Mouse (Mus musculus): ENCODE measurements around the gene Itih3.

Itih3 gene

GRCm38 (mm10) chr14:30902628-30903027 is 20.9 kb downstream of the Itih3 start:
- DNase-seq (ENCODE audit: extremely low spot score) = no peak

- DNase-seq (ENCODE audit: extremely low spot score) = no peak
Observed at GRCm38 (mm10) chr14:30899972-30900371, 23.6 kb downstream of the Itih3 start.

DNA sequence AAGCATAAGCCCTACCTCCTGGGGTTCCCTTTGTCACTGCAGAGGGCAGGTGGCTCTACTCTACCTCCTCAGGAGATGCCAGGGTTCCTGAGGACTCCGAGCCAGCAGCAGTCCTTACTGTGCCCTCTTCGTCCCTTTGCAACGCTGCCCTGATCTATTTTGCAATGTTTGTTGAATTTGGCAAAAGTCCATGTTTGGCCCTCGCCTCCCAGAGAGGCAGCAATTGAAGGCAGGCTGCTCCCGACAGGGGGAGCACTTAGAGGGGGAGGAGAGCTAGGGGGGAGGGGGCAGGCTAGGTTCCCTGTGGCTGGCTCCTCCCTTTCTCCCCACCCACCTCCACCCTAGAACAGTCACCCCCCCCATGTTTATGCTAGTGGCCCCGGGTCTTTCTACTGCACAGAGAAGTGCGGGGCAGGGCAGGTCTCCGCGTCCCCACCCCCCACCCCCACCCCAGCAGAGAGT is 35.3 kb downstream of the Itih3 start:
- DNase-seq (ENCODE audit: extremely low spot score) = no peak

DNA sequence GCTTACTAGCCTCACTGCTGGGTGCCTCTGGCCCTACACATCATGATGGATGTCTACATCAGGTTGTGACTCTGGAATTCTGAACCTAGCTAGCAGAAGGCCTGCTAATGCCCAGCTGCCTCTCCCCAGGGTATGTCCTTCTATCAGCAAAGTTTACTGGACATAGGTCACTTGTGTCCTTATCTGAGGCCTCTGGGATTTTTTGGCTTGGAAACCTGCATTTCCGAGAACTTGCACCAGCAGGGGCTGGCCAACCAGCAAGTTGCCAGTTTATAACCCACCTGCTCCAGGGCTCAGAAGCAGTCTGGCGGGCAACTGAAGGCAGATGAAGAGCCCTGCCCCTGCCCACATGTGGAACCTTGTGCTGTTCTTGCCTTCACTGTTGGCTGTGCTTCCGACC is 37.4 kb downstream of the Itih3 start, which contains the start of gene Itih4:
Gene Itih4 (plus strand): TSS at position 273 of the 400 bp plus-strand sequence.
- DNase-seq (ENCODE audit: extremely low spot score) = no peak

- no peak for DNase-seq (ENCODE audit: extremely low spot score)
Observed at GRCm38 (mm10) chr14:30885298-30885697, 38.3 kb downstream of the Itih3 start.

DNA sequence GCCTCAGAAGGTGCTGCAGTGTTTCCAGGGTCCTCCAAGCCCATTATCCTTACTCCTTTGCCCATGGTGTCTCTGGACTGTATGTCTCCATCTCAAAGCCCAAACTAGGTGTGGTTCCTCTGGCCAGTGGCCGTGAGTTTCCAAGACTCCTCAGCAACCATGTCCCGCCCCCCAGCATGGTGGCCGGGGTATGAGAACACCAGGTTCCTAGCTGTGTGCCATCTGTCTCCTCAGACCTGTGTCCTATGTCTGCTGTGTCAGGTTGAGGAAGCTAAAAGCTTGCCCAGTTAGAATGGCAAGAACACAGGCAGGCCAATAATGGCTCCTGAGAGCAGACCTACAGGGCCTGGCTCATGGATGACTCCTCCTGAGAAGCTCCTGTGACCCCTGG is 41.8 kb downstream of the Itih3 start:
- no peak for DNase-seq (ENCODE audit: extremely low spot score)

DNA sequence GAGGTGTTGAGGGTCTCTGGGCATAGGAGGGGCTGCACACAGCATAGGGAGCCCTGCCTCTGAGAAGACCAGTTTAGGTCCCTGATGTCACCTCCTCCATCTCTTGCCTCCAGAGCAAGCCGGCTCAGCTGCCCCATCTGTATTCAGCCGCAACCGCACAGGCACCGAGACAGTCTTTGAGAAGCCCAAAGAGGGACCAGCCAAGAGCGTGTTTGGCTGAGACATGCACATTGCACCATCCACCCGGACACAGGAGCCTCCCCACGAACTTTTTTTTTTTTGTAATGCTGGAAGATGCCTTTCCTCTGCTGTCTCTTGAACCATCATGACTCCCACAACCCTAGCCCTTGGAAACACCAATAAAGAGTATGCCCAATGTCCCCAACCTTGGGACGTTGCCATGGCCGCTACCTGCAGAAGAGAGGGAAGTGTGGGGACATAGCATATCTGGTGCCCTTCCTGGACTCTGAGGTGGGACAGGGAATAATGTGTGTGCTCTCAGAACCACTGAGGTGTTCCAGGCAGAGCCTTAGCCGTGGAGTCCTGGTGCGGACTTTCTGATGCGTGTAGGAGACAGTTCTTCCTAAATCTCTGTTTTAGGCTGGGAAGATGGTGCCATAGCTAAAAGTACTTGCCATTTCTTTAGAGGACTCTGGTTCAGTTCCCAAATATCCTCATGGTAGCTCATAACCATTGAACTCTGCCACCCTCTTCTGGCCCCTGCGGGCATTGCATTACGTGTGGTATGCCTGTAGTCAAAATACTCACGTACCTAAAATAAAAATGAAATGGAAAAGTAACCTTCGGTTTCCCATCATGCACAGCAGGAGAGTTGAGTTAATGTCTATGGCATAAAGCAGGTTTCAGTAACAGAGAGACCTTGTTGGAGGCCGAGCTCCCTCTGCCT is 42.5 kb downstream of the Itih3 start:
- no peak for DNase-seq (ENCODE audit: extremely low spot score)

GRCm38 (mm10) chr14:30880251-30880650 is 43.3 kb downstream of the Itih3 start:
- DNase-seq (ENCODE audit: extremely low spot score) = no peak

GRCm38 (mm10) chr14:30879794-30880193 is 43.8 kb downstream of the Itih3 start:
- no peak for DNase-seq (ENCODE audit: extremely low spot score)

GRCm38 (mm10) chr14:30878958-30879571 is 44.5 kb downstream of the Itih3 start, which contains the start of gene Mustn1:
TSS of gene Mustn1 (plus strand) at chr14:30879200.
- no peak for DNase-seq (ENCODE audit: extremely low spot score)

DNA sequence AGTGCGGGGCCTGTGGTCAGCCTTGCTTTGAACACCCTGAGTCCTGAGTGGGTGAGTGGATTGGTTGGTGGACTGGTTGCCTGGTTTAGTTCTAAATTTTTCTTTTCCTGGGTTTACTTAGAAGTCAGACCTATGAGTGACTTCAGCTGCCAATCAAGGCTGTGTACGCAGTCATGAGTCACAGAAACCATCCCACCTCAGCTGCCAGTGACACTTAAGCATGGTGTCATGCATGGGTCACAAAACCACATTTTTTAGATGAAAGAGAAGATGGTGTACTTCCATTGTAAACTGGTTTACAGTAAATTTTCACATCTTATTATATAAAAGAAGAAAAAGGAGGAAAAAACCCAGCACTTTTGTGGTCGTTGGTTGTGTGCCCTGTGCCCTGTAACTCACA is 45.7 kb downstream of the Itih3 start:
- DNase-seq (ENCODE audit: extremely low spot score) = no peak

GRCm38 (mm10) chr14:30876451-30876850 is 47.1 kb downstream of the Itih3 start:
- no peak for DNase-seq (ENCODE audit: extremely low spot score)

- DNase-seq (ENCODE audit: extremely low spot score) = no peak
Observed at GRCm38 (mm10) chr14:30875955-30876354, 47.6 kb downstream of the Itih3 start.

DNA sequence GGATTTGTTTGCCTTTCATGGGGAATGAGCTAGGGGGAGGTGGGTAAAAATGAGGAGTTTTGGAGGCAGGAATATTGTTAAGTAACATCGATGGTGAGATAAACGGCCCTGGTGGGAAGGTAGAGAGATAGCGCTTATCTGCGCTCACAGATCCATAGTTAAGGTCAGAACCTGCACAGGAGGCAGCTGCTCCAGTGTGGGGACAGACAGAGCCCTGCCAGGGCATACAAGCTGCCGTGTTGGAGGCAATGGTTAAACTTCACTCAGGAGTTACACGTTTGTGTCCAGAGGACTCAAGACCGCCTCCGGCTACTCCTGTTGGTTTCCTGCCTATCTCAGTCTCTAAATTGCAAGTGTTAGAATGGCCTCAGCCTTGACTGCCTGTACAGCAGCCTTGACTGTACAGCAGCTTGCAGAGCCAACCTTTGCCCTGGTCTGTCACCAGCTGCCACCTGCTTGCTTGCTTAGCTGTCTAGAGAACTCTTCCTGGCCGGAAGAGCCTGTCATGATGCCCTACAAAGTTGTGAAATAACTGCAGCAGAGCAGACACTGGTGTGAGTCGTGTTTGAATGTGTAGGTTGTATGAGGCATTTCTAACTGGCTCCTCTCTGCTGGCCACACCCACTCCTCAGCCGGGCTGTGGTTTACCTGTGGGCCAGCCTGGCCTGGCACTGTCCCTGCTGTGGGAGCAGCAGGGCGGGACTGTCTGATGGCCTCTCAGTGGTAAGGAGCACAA is 48.3 kb downstream of the Itih3 start:
- DNase-seq (ENCODE audit: extremely low spot score) = no peak

DNA sequence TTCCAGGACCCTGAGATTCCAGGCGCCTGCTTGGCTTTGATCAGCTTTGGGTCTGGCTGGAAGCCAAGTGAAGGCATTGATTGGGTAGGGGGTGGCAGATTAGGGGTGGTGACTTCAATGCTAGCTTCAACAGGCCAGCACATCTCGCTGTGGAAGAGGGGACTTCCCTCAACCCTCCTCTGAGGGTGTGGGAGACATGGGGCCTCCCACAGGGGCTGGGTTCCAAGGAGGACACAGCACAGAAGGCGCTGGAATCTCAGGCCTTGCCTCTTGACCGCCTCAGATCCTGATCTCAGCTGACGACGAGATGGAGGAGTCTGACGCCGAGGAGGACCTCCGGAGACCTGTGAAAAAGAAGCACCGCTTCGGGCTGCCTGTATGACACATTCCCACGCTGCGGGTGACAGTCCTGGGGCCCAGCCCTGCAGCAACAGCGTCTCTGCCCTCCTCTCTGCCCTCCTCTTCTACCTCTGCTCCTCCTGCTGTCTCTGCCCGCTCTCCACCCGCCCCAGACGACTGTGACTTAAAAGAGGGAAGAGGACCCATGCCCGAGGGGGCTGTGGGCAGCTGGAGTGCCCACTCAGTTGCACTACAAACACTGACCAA is 49.4 kb downstream of the Itih3 start:
- DNase-seq (ENCODE audit: extremely low spot score) = no peak

GRCm38 (mm10) chr14:30870206-30871147 is 53.1 kb downstream of the Itih3 start:
- DNase-seq (ENCODE audit: extremely low spot score) = no peak

DNA sequence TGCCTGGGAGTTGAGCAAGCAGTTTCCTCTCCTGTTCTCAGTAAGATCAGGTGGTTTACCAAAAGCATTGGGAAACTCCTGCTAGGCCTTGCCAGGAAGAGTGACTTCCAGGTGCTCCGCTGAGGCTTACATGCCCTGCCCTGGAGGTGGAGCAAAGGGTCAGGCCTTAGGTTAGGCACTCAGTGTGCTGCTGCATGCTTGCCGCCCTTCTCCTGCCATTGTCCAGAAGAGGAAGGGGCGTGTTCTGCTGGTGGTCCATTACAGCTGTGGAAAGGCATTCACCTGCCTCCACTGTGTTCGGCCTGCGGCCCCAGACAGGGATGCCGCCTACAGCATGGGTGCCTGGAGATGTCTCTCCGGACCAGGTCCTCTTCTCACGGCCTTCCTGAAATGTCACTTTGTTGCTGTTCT is 54.2 kb downstream of the Itih3 start:
- no peak for DNase-seq (ENCODE audit: extremely low spot score)

GRCm38 (mm10) chr14:30868826-30869225 is 54.7 kb downstream of the Itih3 start:
- DNase-seq (ENCODE audit: extremely low spot score) = no peak

DNA sequence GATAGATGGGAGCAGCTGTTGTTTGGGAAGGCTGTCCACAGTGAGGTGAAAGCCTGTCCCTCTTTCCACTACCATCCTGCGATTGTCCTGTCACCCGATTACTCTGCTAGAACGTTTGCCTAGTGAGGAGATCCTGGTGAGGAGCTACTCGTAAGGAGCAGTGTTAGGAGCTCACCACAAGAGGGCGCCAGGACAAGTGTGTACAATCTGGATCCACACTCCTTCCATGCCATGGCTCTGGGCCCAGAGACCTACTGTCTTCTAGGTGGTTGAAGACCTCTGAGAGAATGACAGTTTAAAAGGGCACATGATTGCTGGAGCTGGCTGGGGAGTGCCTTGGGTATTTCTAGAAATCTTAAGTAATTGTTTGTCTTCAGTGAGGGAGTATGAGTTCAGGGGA is 56.5 kb downstream of the Itih3 start:
- peak; percentile 60 for DNase-seq (ENCODE audit: extremely low spot score)

- DNase-seq (ENCODE audit: extremely low spot score) = no peak
Observed at GRCm38 (mm10) chr14:30865311-30865710, 58.2 kb downstream of the Itih3 start.

GRCm38 (mm10) chr14:30862368-30862767 is 61.2 kb downstream of the Itih3 start:
- DNase-seq (ENCODE audit: extremely low spot score) = no peak

All from embryo, embryonic 9.5 days (tissue).